Mouse (Mus musculus) neural tube, embryonic 11.5 days (tissue): ENCODE results near the gene Sema3g. TPM values are rescaled to one million over a fixed set of nuclear protein-coding genes. Genes with fewer than 3 reads are reported as not detected.

Experiments used
- ATAC-seq: fragments of 200-750 bp; cut with Nextera tagmentation; 2 replicates; pipeline ENCODE4 v1.8.0; 2017; ENCODE audit warnings: moderate number of reproducible peaks, mild to moderate bottlenecking, moderate TSS enrichment, moderate library complexity; ENCODE audit not compliant: insufficient read depth, low FRiP score, low TSS enrichment
- DNase-seq: peaks from one replicate; pipeline ENCODE4 v3.0.0-alpha.2; 2015; ENCODE audit warnings: low spot score
- H3K27ac ChIP-seq: fragments of 300-500 bp; sonication (generic); 2 replicates; pipeline ENCODE4 v1.5.1; 2014; ENCODE audit warnings: low read depth, mild to moderate bottlenecking, low read length
- H3K27me3 ChIP-seq: fragments of 300-500 bp; sonication (generic); 2 replicates; pipeline ENCODE4 v1.6.1; 2014; ENCODE audit warnings: mild to moderate bottlenecking, low read length, mixed read lengths; ENCODE audit not compliant: control insufficient read depth, insufficient read depth
- H3K36me3 ChIP-seq: fragments of 300-500 bp; sonication (generic); 2 replicates; pipeline ENCODE4 v1.6.1; 2014; ENCODE audit warnings: mild to moderate bottlenecking, low read length, moderate library complexity, mixed read lengths; ENCODE audit not compliant: control insufficient read depth, insufficient read depth
- H3K4me1 ChIP-seq: fragments of 300-500 bp; sonication (generic); 2 replicates; pipeline ENCODE4 v1.6.1; 2014; ENCODE audit warnings: low read length, mixed read lengths; ENCODE audit not compliant: control insufficient read depth, insufficient read depth
- H3K4me2 ChIP-seq: fragments of 300-500 bp; sonication (generic); 2 replicates; pipeline ENCODE4 v1.6.1; 2014; ENCODE audit warnings: low read depth, mild to moderate bottlenecking, moderate library complexity
- H3K4me3 ChIP-seq: fragments of 300-500 bp; sonication (generic); 2 replicates; pipeline ENCODE4 v1.5.1; 2014; ENCODE audit warnings: low read depth, low read length
- H3K9ac ChIP-seq: fragments of 300-500 bp; sonication (generic); 2 replicates; pipeline ENCODE4 v1.6.1; 2014; ENCODE audit warnings: mild to moderate bottlenecking, low read length
- H3K9me3 ChIP-seq: fragments of 300-500 bp; sonication (generic); 2 replicates; pipeline ENCODE4 v1.6.1; 2016; ENCODE audit warnings: low read length; ENCODE audit not compliant: control insufficient read depth
- WGBS: fragments of 180-500 bp; shearing (Covaris S2); extraction: QIAGEN DNeasy Blood & Tissue Kit; methylation state at CpG from one replicate; pipeline ENCODE4 v1.1.7; 2014; 5-methylcytosine and 5-hydroxymethylcytosine counted together
- polyA plus RNA-seq: library from polyadenylated mRNA; unstranded; fragments of >200 nt; fragmentation: Nextera tagmentation; extraction: Ambion mirVana; gene quantifications from 2 replicates; pipeline ENCODE4 v1.2.1, GENCODE M21; 2014

The Sema3g gene
- polyA plus RNA-seq, 1 experiment from 2014 or later = 0.21 TPM

DNA sequence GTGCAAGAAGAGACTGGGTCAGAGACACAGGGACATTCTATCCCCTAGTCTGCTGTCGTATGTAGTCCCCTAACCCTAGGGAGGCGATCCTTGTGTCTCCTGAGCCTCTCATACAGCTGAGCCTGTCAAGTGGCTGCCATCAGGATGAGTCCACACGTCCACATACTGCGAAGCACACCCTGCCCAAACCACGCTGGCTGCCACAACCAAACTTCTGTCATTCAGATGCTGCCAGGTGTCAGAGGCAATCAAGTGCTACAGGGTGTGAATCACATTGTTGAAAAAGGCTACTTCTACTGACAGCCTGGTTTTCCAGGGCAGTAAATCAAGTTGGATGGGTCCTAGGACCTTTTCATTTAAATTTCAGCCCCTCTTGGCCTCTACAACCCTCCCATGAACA lies 39.9 kb upstream of the Sema3g start:
- Histone ChIP-seq H3K4me1 (no peaks in the 10 kb centered on the region), H3K27me3 (no peaks in the 10 kb centered on the region), H3K27ac (no peak overlapping the region), H3K4me2 (no peak overlapping the region), H3K9me3 (no peaks in the 10 kb centered on the region), H3K9ac (no peak overlapping the region), H3K36me3 (peaks cover 68% of the 10 kb centered on the region), H3K4me3 (no peak overlapping the region)
- ATAC-seq = no peak
- 90% methylated on average over 5 of the region's 5 CpGs for WGBS
- no peak for DNase-seq

DNA sequence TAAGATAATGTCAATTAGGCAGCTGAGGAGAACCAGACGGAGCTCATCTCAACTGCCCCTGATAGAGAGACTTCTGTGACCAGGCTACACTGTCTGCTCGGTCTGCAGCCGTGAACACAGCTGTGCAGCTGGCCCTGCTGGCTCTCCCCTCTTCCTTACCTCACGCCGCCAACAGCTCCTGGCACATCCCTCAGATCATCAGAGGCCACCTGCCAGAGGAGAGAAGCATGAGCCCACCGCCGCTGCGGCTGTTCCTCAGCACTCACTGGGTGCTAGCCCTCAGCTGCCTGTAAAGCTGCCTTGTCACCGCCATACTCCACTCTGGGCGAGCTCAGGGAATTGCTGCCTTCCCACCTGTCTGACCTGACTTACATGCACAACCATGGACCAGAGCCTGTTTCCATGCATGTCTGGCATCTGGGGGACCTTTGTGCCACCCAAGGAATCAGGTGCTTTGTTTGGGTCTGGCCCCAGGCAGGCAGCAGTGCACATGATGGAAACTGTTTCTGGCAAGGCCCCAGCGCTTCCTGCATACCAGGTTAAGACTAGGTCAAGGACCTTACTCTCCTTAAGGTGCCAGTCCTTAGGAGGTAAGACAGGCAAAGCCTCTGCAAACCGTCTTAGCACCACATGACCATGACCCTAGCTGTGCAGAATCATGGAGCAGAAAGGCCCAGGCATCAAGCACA lies 37.8 kb upstream of the Sema3g start:
- Histone ChIP-seq H3K9me3 (no peaks in the 10 kb centered on the region), H3K36me3 (peaks cover 70% of the 10 kb centered on the region), H3K4me2 (no peak overlapping the region), H3K27ac (no peak overlapping the region), H3K27me3 (no peaks in the 10 kb centered on the region), H3K9ac (no peak overlapping the region), H3K4me3 (no peak overlapping the region), H3K4me1 (no peaks in the 10 kb centered on the region)
- ATAC-seq = no peak
- 94% methylated on average over 12 of the region's 12 CpGs for WGBS
- DNase-seq = no peak

- no peaks in the 10 kb centered on the region for H3K4me1 ChIP-seq
- H3K36me3 ChIP-seq = peaks cover 67% of the 10 kb centered on the region
- H3K27ac ChIP-seq = no peak overlapping the region
- ATAC-seq (no peak), DNase-seq (no peak)
- no peaks in the 10 kb centered on the region for H3K9me3 ChIP-seq
- H3K27me3 ChIP-seq = no peaks in the 10 kb centered on the region
- no peak overlapping the region for H3K9ac ChIP-seq
- WGBS = 89% methylated on average over 4 of the region's 4 CpGs
- no peak overlapping the region for H3K4me2 ChIP-seq
- H3K4me3 ChIP-seq = no peak overlapping the region
Observed at GRCm38 (mm10) chr14:31181512-31181911, 36.1 kb upstream of the Sema3g start.

GRCm38 (mm10) chr14:31182786-31183290 lies 34.8 kb upstream of the Sema3g start:
- WGBS = 87% methylated on average over 2 of the region's 2 CpGs
- H3K9ac ChIP-seq = no peak overlapping the region
- no peak overlapping the region for H3K4me3 ChIP-seq
- no peak for ATAC-seq
- H3K4me1 ChIP-seq = no peaks in the 10 kb centered on the region
- no peak for DNase-seq
- H3K27ac ChIP-seq = no peak overlapping the region
- H3K4me2 ChIP-seq = no peak overlapping the region
- no peaks in the 10 kb centered on the region for H3K27me3 ChIP-seq
- H3K36me3 ChIP-seq = peaks cover 66% of the 10 kb centered on the region
- no peaks in the 10 kb centered on the region for H3K9me3 ChIP-seq

GRCm38 (mm10) chr14:31183541-31183940 lies 34.1 kb upstream of the Sema3g start:
- peaks cover 67% of the 10 kb centered on the region for H3K36me3 ChIP-seq
- H3K4me1 ChIP-seq = no peaks in the 10 kb centered on the region
- WGBS = 92% methylated on average over 5 of the region's 5 CpGs
- no peak overlapping the region for H3K4me3 ChIP-seq
- H3K9me3 ChIP-seq = no peaks in the 10 kb centered on the region
- DNase-seq = no peak
- no peak overlapping the region for H3K4me2 ChIP-seq
- no peak for ATAC-seq
- no peak overlapping the region for H3K9ac ChIP-seq
- no peak overlapping the region for H3K27ac ChIP-seq
- no peaks in the 10 kb centered on the region for H3K27me3 ChIP-seq

DNA sequence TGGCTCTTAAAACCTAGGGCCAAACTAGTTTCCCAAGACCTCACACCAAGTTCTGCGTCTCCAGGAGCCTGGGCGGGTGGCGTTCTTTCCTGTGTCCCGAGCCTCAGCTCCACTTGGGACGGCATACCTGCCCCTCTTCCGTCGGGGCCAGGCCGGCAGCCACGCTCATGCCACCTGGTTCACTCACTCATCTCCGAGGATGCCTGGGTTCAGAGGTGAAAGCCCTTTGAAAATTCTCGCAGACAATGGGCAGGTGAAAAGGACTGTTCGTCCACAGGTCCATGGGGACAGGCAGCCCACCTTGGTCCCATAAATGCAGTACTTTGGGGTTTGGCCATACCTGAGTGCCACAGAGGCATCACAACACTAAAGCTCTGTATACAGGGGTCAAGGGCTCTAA lies 33.5 kb upstream of the Sema3g start:
- Histone ChIP-seq H3K4me1 (no peaks in the 10 kb centered on the region), H3K9me3 (no peaks in the 10 kb centered on the region), H3K4me2 (no peak overlapping the region), H3K27ac (no peak overlapping the region), H3K4me3 (no peak overlapping the region), H3K27me3 (no peaks in the 10 kb centered on the region), H3K36me3 (peaks cover 62% of the 10 kb centered on the region), H3K9ac (no peak overlapping the region)
- no peak for ATAC-seq
- no peak for DNase-seq
- 95% methylated on average over 12 of the region's 12 CpGs for whole genome bisulfite sequencing

DNA sequence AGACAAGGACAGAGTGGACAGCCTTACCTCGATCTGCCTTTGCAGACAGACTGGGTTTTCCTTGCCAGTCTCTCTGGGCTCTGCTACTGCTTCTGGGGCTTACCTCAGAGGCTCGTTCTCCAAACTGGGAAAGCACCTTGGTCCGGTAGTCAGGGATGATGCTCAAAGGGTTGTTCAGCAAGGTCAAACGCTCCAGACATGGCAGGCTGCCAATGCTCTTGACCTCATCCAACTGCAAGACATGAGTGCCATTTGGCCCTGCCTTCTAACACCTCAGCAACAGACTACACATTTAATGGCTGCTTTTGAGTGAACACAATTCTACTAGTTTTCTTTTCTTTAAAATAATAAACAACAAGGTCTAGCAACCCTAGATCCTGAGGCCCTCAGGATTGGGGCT lies 31.0 kb upstream of the Sema3g start:
- Histone ChIP-seq H3K4me3 (no peak overlapping the region), H3K9me3 (no peaks in the 10 kb centered on the region), H3K4me2 (no peak overlapping the region), H3K9ac (no peak overlapping the region), H3K36me3 (peaks cover 63% of the 10 kb centered on the region), H3K27me3 (no peaks in the 10 kb centered on the region), H3K4me1 (no peaks in the 10 kb centered on the region), H3K27ac (no peak overlapping the region)
- DNase-seq = no peak
- ATAC-seq = no peak
- 89% methylated on average over 4 of the region's 4 CpGs for WGBS

GRCm38 (mm10) chr14:31188771-31189181 lies 28.9 kb upstream of the Sema3g start:
- H3K4me1 ChIP-seq = no peaks in the 10 kb centered on the region
- WGBS = 83% methylated on average over 6 of the region's 6 CpGs
- no peak overlapping the region for H3K4me2 ChIP-seq
- no peak overlapping the region for H3K27ac ChIP-seq
- ATAC-seq (0 out of 2 replicates have a peak, but pooled peaks have one; percentile 38), DNase-seq (no peak)
- no peak overlapping the region for H3K9ac ChIP-seq
- no peaks in the 10 kb centered on the region for H3K9me3 ChIP-seq
- H3K36me3 ChIP-seq = peaks cover 53% of the 10 kb centered on the region
- H3K4me3 ChIP-seq = no peak overlapping the region
- no peaks in the 10 kb centered on the region for H3K27me3 ChIP-seq

- no peak overlapping the region for H3K9ac ChIP-seq
- no peak overlapping the region for H3K27ac ChIP-seq
- H3K4me1 ChIP-seq = no peaks in the 10 kb centered on the region
- 95% methylated on average over 3 of the region's 3 CpGs for WGBS
- no peaks in the 10 kb centered on the region for H3K27me3 ChIP-seq
- ATAC-seq = no peak
- no peaks in the 10 kb centered on the region for H3K9me3 ChIP-seq
- no peak overlapping the region for H3K4me3 ChIP-seq
- H3K4me2 ChIP-seq = no peak overlapping the region
- peaks cover 48% of the 10 kb centered on the region for H3K36me3 ChIP-seq
- DNase-seq = no peak
Observed at GRCm38 (mm10) chr14:31189348-31189747, 28.3 kb upstream of the Sema3g start.
